Mouse (Mus musculus) C2C12 (cell line): ENCODE measurements at regions not wholly inside any gene's neighbourhood (a gene's known extent, or its start where the extent isn't known, plus 50 kb on each side); places are given as distances from the start of the nearest gene placed in this dataset.
"Not testable (repeated sequence)": the region's sequence is repeated elsewhere in the genome, so short reads cannot be mapped to it uniquely, and the experiment has no call there.

Experiments
- H3K27me3 ChIP-seq: one replicate; pipeline ENCODE4 v1.6.1; 2011; ENCODE audit not compliant: control insufficient read depth, insufficient read depth, insufficient read length
- H3K36me3 ChIP-seq: one replicate; pipeline ENCODE4 v1.6.1; 2011; ENCODE audit not compliant: control insufficient read depth, insufficient read depth
- H3K4me3 ChIP-seq: one replicate; pipeline ENCODE4 v1.5.1; 2011; ENCODE audit warnings: mild to moderate bottlenecking, control low read depth; ENCODE audit not compliant: poor library complexity, insufficient read depth, severe bottlenecking
- H3K79me2 ChIP-seq: one replicate; pipeline ENCODE4 v1.6.1; 2011; ENCODE audit not compliant: control insufficient read depth, insufficient read depth
- H3K79me3 ChIP-seq: one replicate; pipeline ENCODE4 v1.6.1; 2011; ENCODE audit warnings: low read depth, control low read depth
- H3ac ChIP-seq: one replicate; pipeline ENCODE3; 2011; ENCODE audit warnings: low read depth; ENCODE audit not compliant: control insufficient read depth, insufficient read length
- CEBPB ChIP-seq: IDR thresholded peaks from one replicate; pipeline ENCODE4 v1.6.1; 2011; ENCODE audit warnings: low read depth, mild to moderate bottlenecking, control low read depth, moderate library complexity
- CTCF ChIP-seq: IDR thresholded peaks from one replicate; pipeline ENCODE4 v1.5.1; 2011; ENCODE audit not compliant: control insufficient read depth, insufficient read depth, insufficient read length
- FOSL1 ChIP-seq: IDR thresholded peaks from one replicate; pipeline ENCODE4 v1.8.0; 2011; ENCODE audit warnings: mild to moderate bottlenecking, low read length; ENCODE audit not compliant: poor library complexity, insufficient read depth, severe bottlenecking
- MAX ChIP-seq: IDR thresholded peaks from one replicate; pipeline ENCODE4 v1.6.1; 2011; ENCODE audit warnings: mild to moderate bottlenecking, control low read depth
- MYOD1 ChIP-seq: IDR thresholded peaks from one replicate; pipeline ENCODE4 v1.6.1; 2011; ENCODE audit warnings: low read depth; ENCODE audit not compliant: control insufficient read depth, insufficient read length
- MYOG ChIP-seq: IDR thresholded peaks from one replicate; pipeline ENCODE4 v1.6.1; 2011; ENCODE audit not compliant: control insufficient read depth, insufficient read length; ENCODE audit errors: extremely low read depth
- USF1 ChIP-seq: IDR thresholded peaks from one replicate; pipeline ENCODE4 v1.6.1; 2011; ENCODE audit warnings: low read depth, mild to moderate bottlenecking, control low read depth, moderate library complexity

DNA sequence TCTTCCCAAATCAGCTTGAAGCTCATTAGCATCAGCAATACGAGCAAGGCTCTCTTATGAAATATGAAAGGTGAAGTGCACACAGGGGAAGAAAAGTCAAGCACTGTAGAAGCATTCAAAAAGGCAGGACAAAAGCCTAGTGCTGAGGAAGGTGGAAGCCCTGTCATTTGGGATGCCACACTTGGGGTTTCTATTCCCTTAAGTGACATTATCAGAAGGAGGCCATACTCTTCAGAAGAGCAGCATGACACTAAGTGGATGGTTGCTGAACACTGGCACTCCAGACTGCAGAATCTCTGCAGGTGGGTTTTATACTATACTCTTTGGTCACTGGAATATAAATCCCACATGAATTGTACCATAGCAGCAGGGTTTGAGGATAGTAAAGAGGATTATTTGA lies 120.4 kb upstream of the Pcsk1 start:
- TF ChIP-seq CEBPB = no peak
- Histone ChIP-seq H3K27me3 (no peaks in the 10 kb centered on the region), H3K79me3 (no peaks in the 10 kb centered on the region), H3K79me2 (no peaks in the 10 kb centered on the region), H3K4me3 (no peak overlapping the region), H3K36me3 (no peaks in the 10 kb centered on the region), H3ac (no peak overlapping the region)

DNA sequence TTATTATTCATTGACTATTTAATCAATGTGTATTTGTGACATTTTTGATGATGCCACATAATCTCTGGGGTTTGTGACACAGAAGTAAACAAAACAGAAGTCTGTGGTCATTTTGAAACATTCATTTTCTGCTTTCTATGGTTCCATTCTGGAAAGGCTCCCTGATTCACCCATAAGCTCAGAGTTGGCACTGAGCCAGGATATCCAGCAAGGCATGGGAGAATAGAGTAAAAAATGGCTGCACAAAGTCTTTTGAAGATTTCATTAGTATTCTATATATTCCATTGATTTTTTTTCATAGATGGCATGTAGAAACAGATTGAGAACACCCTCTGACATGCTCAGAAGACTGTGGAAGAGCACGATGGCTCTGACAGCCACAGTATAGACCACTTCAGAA lies 133.8 kb upstream of the Pcsk1 start:
- Histone ChIP-seq H3K27me3 (no peaks in the 10 kb centered on the region), H3K79me2 (no peaks in the 10 kb centered on the region), H3ac (no peak overlapping the region), H3K4me3 (no peak overlapping the region), H3K36me3 (no peaks in the 10 kb centered on the region), H3K79me3 (no peaks in the 10 kb centered on the region)
- TF ChIP-seq CEBPB = no peak

DNA sequence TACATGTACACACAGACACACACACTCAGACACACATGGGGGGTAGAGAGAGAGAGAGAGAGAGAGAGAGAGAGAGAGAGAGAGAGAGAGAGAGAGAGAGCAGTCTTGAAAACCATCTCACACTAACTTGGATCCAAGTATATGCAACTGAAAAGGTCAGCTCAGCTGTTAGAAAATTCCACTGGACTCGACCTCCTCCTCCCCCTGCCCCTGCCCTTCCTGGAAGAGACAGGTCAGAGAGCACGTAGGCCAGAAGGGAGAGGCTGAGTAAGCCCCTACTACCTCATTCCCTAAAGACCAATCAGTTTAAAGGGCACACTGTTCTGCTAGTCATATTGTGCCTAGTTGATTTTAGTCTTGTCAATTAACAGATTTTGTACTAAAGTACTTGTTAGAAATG lies 105.0 kb upstream of the Cast start:
- not testable (repeated sequence) for H3K4me3 ChIP-seq, H3K27me3 ChIP-seq, H3ac ChIP-seq, H3K79me2 ChIP-seq, H3K79me3 ChIP-seq, H3K36me3 ChIP-seq

DNA sequence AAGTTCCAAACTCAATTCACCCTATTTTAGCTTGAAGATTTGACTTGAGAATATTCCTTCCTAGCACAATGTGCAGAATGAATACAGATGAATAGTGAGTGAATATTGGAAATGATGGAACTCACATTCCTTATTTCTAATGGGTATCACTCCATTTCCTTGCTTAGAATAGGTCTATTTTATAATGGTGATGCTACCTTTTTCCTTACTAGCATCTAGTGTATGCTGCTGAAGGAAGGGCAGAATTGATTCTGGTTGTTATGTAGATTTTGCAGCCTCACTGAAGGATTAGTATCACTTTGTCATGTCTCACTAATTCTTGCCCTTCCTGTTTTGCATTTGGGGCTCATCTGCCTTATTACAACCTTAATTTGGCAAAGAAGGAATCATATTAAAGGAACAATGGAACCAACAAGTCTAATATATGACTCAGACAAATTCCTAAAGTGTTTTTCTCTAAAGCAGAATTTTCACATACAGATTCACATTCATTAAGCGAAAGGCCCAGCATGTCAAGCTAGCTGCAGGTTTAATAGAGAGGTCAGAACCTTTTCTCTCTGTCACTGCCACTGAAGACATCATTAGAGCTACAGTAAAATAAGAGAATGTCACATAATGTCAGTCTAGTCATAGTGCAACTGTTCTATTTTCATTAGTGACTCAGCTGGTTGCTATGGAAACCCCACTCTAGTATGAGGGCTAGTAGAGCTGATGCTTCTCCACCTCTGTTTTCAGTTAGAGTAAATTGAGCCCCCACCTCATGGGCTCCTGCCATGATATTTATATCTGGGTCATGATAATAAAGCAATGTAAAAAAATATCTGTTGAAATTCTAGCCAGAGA lies 94.8 kb upstream of the Cast start:
- Histone ChIP-seq H3K79me2 (no peaks in the 10 kb centered on the region), H3K79me3 (no peaks in the 10 kb centered on the region), H3K4me3 (no peak overlapping the region), H3K36me3 (no peaks in the 10 kb centered on the region), H3ac (no peak overlapping the region), H3K27me3 (no peaks in the 10 kb centered on the region)
- TF ChIP-seq CTCF = no peak
- no peak for TF ChIP-seq MAX

DNA sequence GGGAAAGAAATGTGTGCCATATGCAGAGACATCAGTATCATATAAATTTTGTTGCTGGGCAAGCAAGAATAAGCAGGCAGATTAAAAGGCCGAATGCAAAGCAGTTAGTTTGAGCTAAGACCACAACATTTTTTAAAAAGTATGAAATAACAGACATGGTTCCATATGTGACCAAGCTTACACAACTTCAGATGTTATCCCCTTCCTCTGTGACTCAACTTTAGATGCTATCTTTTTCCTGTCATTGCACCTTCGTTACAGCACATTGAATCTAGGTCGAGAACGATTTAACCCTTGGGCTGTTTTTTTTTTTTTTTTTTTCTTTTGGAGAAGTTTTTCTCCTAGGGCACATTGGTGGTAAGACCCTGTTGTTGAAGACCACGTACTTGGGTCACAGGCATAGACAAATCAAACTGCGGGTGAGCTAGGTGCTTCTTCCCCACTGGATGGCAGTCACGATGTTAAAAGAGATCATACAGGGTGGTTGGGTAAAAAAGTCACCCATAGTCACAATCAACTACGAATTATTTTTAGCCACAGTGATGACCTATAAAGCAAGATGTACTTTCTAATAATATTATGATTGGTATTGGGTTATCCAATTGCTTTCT lies 81.4 kb upstream of the Cast start:
- Histone ChIP-seq H3ac (no peak overlapping the region), H3K4me3 (no peak overlapping the region), H3K27me3 (no peaks in the 10 kb centered on the region), H3K79me3 (no peaks in the 10 kb centered on the region), H3K36me3 (no peaks in the 10 kb centered on the region), H3K79me2 (no peaks in the 10 kb centered on the region)
- TF ChIP-seq MYOG = no peak
- no peak for TF ChIP-seq CTCF
- TF ChIP-seq USF1 = no peak
- TF ChIP-seq FOSL1 = no peak
- TF ChIP-seq MAX = no peak
- no peak for TF ChIP-seq CEBPB
- no peak for TF ChIP-seq MYOD1

DNA sequence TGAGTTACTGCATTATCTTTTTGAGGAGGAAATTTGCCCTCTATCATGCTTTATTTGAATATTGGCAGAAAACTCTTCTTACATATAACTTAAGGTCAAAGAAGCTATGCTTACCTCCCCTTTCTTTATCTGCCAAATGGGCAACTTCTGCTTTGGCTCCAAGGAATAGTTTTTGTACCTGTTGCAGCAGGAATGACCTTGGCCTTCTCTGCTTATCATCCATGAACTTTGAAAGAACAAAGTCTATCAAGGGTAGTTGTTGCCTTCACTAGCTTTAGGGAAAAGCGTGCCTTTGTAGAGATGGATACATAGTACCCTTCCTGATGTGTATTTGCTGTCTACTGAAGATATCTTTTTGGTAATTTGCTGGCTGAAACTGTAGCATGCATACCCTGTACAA lies 59.1 kb upstream of the Cast start:
- Histone ChIP-seq H3K27me3 (no peaks in the 10 kb centered on the region), H3K79me2 (no peaks in the 10 kb centered on the region), H3ac (no peak overlapping the region), H3K4me3 (no peak overlapping the region), H3K79me3 (no peaks in the 10 kb centered on the region), H3K36me3 (no peaks in the 10 kb centered on the region)
- TF ChIP-seq CEBPB (no peak), MYOD1 (no peak), FOSL1 (no peak), MAX (no peak), MYOG (no peak)

DNA sequence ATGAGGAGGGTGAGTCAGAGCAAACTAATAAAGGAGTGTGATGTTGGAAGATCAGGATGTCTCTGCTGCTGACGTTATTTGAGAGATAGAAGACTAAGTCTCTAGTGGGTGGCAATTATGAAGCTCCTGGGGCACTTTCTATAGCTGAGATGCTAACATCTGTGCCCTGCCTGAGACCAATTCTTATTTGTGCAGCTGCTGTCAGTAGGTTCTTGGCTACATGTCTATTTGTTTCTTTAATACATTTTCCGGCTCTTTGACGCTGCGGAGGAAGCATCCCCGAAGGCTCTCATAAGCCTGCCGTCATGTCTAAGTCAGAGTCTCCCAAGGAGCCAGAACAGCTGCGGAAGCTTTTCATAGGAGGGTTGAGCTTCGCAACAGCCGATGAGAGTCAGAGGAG lies 55.4 kb upstream of the Cast start:
- no peaks in the 10 kb centered on the region for H3K79me3 ChIP-seq
- TF ChIP-seq MAX (no peak), CEBPB (no peak), FOSL1 (no peak), MYOG (no peak), USF1 (no peak), CTCF (no peak), MYOD1 (peak; percentile 92)
- no peak overlapping the region for H3ac ChIP-seq
- H3K27me3 ChIP-seq = no peaks in the 10 kb centered on the region
- H3K4me3 ChIP-seq = no peak overlapping the region
- H3K79me2 ChIP-seq = no peaks in the 10 kb centered on the region
- no peaks in the 10 kb centered on the region for H3K36me3 ChIP-seq
